Mouse (Mus musculus) hindlimb bud, embryonic 11.5 days (tissue): ENCODE results near the gene Rhbdl1.

Experiments
- DNase-seq: peaks from one replicate; pipeline ENCODE4 v3.0.0-alpha.2; 2012; ENCODE audit warnings: low read depth, low spot score; ENCODE audit errors: extremely low spot score

Gene Rhbdl1

DNA sequence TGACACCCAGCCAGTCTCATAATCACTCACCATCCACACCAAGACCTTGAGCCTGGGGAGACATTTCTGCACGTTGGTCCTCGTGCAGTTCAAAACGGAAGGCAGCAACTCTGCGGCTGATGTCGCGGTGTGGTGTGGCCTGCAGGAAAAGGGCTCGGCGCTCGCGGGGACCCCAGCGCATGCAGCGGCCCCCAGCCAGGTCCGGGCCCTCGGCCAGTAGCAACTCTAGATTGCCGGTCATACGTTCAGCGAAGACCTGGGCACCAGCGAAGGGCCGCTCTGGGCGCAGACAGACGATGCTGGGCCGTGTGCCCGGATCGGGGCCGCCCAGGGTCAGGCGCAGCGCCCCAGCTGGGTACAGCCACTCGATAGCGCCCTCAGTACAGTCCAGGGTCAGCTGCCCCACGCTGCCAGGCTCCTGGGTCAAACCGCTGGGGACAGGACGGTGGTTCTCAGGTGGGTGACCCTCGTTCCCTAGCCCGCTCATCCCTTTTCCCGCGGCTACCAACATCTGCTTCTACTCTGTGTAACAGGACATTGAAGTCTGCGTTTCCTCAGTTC lies 40.8 kb downstream of the Rhbdl1 start:
- DNase-seq, result no peak

DNA sequence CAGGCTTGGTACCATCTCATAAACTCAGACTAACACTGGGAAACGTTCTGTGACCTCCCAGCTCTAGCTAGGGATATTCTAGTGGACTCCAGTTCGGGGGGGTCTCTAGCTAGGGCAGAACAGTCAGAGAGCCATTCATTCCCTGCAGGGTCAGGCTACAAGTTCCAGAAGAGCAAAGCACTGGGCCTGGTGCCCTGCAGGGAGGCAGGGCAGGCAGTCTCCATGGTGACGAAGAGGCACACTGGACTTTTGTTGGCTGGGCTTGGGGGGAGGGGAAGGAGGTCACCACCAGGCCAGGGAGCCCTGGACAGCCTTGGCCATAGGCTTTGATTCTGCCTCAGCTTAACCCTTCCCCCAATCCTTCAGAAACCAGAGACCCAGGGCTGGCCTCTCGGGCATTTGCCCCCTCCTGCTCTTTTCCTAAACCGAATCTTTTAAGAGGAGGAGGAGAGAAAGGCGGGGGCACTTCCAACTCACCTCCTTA lies 41.4 kb downstream of the Rhbdl1 start, which contains the start of gene AC134908.4:
Gene AC134908.4 (minus strand): TSS at position 51 of the 484 bp plus-strand sequence.
- peak; percentile 49 for DNase-seq

DNA sequence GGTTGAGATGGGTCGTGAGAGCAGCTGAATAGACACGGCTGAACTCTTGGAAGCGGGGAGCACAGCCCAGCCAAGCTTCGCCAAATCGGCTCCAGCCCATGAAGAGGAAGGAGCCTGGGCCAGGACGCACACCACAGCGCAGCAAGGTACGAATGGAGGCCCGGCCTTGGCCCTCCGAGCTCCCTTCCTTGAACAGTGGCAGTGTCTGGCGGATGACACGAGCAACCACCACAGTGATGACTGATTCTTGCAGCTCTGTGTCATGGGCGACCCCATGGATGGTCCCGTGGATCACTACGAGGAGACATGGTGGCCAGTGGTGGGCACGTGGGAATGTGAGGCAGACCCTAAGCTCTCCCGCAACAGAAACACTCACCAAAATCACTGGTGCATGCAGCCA lies 42.1 kb downstream of the Rhbdl1 start:
- DNase-seq, result no peak

DNA sequence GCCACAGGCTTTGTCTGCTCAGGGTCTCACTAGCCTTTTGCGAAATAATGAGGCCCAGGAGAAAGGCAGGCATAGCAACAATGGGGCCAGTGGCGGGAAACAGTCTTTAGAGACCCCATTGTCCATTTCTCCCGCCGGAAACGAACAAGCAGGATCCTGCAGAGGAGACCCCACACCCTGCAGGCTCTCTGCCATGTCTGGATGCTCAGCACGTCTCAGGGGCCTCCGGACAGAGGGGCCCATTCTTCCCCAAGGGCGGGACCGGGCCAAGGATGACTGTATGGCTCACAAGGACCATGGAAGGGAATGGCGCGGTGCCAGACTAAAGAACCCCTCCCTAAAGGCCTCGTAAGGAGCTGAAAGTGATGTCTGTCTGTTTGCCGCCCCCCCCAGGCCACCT lies 42.9 kb downstream of the Rhbdl1 start:
- no peak for DNase-seq

DNA sequence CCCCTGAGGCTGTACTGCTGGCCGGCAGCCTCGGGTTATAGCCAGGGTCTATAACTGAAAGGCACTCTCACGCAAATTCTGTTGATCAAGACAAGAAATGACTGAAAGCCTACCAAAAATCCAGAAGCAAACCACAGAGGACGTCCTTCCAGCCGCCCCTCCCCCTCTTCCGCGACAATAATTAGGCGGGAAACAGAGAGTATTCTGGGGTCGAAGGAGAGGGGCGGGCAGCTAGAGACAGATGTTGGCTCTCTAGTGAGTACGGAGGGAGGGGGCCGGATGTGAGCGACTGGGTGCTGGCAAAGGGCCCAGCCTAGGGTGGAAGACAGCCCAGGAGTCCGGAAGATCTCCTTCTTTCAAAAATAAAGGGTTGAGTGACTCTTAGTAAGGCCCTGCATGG lies 44.5 kb downstream of the Rhbdl1 start, which contains the start of gene Fam173a:
Gene Fam173a (minus strand): TSS at position 287 of the 400 bp plus-strand sequence.
- DNase-seq, result no peak

DNA sequence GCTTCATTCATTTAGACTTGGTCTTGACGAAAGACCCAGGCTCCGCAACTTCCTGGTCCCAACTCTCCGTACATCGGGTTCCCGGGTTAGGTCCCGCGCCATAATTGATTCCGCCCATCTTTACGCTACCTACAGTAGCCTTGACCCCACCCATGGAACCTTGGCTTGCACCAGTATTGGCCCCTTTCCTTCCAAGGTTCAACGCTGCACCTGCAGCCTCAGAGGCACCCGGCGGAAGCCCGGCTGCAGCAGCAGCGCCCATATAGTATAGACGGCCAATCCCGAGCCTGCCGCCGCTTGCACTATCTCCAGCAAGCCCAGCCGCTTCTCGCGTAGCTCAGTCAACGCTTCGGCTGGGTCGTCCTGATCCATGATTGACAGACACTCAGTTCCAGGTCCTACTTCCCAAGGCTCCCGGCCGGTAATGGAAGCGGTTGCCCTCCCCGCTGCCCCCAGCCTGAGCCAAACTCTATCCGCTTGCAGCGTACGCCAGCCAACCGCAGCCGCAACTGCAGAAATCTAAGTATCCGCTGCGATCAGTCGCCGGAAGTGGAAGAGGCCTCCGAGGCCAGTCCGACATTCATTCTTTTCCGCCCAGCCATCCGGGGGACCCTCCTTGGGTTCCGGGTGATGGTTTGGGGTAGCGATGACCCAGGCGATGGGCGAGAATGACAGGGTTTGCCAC lies 45.1 kb downstream of the Rhbdl1 start:
- peak; percentile 47 for DNase-seq

DNA sequence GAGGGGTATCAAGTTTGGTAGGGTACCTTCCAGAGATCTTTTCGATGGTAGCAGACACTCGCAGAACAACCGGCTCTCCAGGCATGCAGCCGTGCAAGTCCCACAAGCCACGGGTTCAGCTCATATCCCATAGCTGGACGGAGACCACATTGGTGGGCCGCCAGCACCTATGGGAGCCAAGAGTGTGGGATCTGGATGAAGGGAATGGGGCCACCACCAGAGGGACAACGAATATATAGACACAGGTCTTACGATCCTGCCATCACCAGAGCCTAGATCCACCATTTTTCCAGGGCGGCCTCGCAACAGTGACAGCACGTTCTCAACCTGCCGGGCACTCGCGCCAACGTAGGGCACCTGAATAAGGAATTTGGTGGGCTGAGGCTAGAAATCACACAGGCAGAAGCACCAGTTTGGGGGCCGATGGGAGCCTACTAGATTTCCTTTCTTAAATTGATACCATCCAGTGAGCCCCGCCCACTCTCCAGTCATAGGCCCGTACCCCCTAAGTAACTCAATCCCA lies 45.7 kb downstream of the Rhbdl1 start:
- no peak for DNase-seq

DNA sequence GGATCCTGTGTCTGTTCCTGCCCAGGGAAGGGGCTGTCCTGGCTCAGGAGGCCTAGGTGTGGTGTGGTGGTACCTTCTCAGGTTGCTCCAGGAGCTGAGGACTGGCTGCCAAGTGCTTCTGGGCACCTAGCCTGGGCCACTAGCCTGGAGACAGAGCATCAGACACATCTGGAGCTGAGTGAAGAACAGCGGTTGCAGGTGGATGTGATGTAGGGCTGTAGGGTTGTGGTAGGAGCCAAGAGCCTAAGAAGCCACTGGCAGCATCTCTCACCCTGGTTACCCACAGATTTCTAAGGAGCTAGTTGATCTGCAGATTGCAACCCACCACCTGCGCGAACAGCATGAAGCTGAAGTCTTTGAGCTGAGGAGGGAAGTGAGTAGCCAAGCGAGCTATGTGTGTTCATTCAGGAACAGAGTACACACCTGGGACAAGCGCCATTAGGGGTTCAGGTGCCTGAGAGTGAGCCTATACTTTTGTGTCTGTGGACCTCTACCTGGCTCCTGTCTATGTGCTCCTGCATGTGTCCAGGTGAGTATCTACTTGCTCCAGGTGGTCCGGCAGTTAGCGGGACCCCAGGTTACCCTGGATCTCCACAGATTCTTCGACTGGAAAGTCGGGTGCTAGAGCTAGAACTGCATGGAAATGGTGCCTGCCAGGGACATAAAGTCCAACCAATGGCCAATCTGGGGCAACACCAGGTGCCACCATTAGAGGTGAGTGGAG lies 50.2 kb downstream of the Rhbdl1 start:
- DNase-seq, result no peak

DNA sequence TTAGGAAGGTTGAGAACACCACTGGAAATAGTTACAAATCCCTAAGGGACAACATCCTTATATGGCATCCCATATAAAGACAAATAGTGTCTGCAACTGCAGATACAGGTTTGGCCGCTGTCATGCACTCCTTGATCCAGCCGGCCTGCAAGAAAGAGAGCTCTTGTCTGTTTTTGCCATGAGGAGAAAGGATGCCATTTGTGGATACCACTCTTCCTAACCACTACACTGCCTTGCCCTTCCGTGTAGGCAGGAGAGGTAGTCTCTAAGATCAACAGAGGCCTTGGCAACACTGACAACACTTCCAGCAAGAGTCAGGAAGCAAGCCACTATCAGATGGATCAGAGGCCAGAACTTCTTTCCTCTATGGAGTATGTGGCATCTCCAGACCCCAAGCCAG lies 50.8 kb downstream of the Rhbdl1 start, which contains the start of gene Ccdc78:
Gene Ccdc78 (plus strand): TSS at position 301 of the 400 bp plus-strand sequence.
- DNase-seq, result no peak

DNA sequence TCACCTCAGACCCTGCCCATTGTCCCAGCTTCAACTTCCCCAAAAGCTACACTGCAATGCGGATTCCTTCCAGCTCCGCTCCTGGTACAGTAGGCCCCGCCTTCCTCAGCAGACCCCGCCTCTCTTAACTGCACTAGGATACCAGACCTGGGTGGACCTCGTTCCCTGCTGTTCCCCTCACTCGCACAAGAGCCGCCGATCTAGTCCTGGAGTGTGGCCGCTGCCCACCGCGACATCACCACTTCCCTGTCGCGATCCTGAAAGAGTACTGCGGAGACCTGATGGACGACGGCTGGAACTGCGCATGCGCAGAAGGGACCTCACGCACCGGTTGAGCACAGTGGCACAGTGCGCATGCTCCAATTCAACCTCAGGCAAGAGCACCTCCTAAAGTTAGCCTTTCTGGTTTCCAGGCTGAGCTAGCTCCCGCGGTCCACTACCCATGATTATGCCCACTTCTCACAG lies 51.8 kb downstream of the Rhbdl1 start, which contains the start of gene Haghl:
Gene Haghl (minus strand): TSS at position 393 of the 465 bp plus-strand sequence.
- peak; percentile 92 for DNase-seq
